Mouse (Mus musculus) hindbrain, embryonic 16.5 days (tissue): ENCODE data around the gene Pspn. TPM values are rescaled to one million over a fixed set of nuclear protein-coding genes. Genes with fewer than 3 reads are reported as not detected.
A peak's percentile ranks its signal among the peaks of the same experiment; 100 is the strongest.

Experiments
- ATAC-seq: fragments of 200-750 bp; cut with Nextera tagmentation; 2 replicates; pipeline ENCODE4 v1.8.0; 2017; ENCODE audit warnings: moderate TSS enrichment, moderate library complexity
- H3K27ac ChIP-seq: fragments of 300-500 bp; sonication (generic); 2 replicates; pipeline ENCODE4 v1.5.1; 2014; ENCODE audit warnings: low read depth, mild to moderate bottlenecking, control low read depth, low read length, moderate library complexity
- H3K27me3 ChIP-seq: fragments of 300-500 bp; sonication (generic); replicated peaks from 2 replicates; pipeline ENCODE4 v1.6.1; 2014; ENCODE audit warnings: low read length; ENCODE audit not compliant: control insufficient read depth, insufficient read depth
- H3K36me3 ChIP-seq: fragments of 300-500 bp; sonication (generic); 2 replicates; pipeline ENCODE4 v1.6.1; 2014; ENCODE audit warnings: mild to moderate bottlenecking, low read length, moderate library complexity, mixed read lengths; ENCODE audit not compliant: control insufficient read depth, insufficient read depth
- H3K4me1 ChIP-seq: fragments of 300-500 bp; sonication (generic); 2 replicates; pipeline ENCODE4 v1.6.1; 2014; ENCODE audit warnings: low read depth, low read length; ENCODE audit not compliant: control insufficient read depth, insufficient read depth
- H3K4me2 ChIP-seq: fragments of 300-500 bp; sonication (generic); 2 replicates; pipeline ENCODE4 v1.6.1; 2014; ENCODE audit warnings: mild to moderate bottlenecking, low read length, control low read depth, moderate library complexity
- H3K4me3 ChIP-seq: fragments of 300-500 bp; sonication (generic); 2 replicates; pipeline ENCODE4 v1.5.1; 2014; ENCODE audit warnings: mild to moderate bottlenecking, low read length, control low read depth, moderate library complexity
- H3K9ac ChIP-seq: fragments of 300-500 bp; sonication (generic); 2 replicates; pipeline ENCODE4 v1.6.1; 2014; ENCODE audit warnings: low read depth, mild to moderate bottlenecking, control low read depth, low read length, moderate library complexity
- H3K9me3 ChIP-seq: fragments of 300-500 bp; sonication (generic); 2 replicates; pipeline ENCODE4 v1.6.1; 2014; ENCODE audit warnings: mild to moderate bottlenecking, low read length, moderate library complexity; ENCODE audit not compliant: control insufficient read depth
- WGBS: fragments of 180-500 bp; shearing (Covaris S2); extraction: QIAGEN DNeasy Blood & Tissue Kit; methylation state at CpG from one replicate; pipeline ENCODE4 v1.1.7; 2014; 5-methylcytosine and 5-hydroxymethylcytosine counted together
- polyA plus RNA-seq: library from polyadenylated mRNA; unstranded; fragments of >200 nt; fragmentation: Nextera tagmentation; extraction: Ambion mirVana; gene quantifications from 2 replicates; pipeline ENCODE4 v1.2.1, GENCODE M21; 2015

Gene Pspn
- polyA plus RNA-seq, 1 experiment from 2014 or later: not detected

- Histone ChIP-seq H3K9ac (peak overlapping the region; percentile 39), H3K4me1 (peaks cover 19% of the 10 kb centered on the region), H3K36me3 (peaks cover 23% of the 10 kb centered on the region), H3K9me3 (no peaks in the 10 kb centered on the region), H3K27me3 (no peaks in the 10 kb centered on the region), H3K4me3 (peak overlapping the region; percentile 97), H3K4me2 (peak overlapping the region; percentile 91), H3K27ac (no peak overlapping the region)
- 53% methylated on average over 8 of the region's 8 CpGs for WGBS
- no peak for ATAC-seq
Observed at GRCm38 (mm10) chr17:57029691-57030090, 29.9 kb upstream of the Pspn start.

- Histone ChIP-seq H3K4me2 (no peak overlapping the region), H3K27me3 (no peaks in the 10 kb centered on the region), H3K4me1 (peaks cover 17% of the 10 kb centered on the region), H3K36me3 (peaks cover 44% of the 10 kb centered on the region), H3K9ac (no peak overlapping the region), H3K9me3 (no peaks in the 10 kb centered on the region), H3K27ac (no peak overlapping the region), H3K4me3 (no peak overlapping the region)
- WGBS: 91% methylated on average over 4 of the region's 4 CpGs
- ATAC-seq: no peak
Observed at GRCm38 (mm10) chr17:57027471-57027870, 27.7 kb upstream of the Pspn start.

GRCm38 (mm10) chr17:57020960-57021359, 21.1 kb upstream of the Pspn start:
- Histone ChIP-seq H3K9me3 (no peaks in the 10 kb centered on the region), H3K4me1 (no peaks in the 10 kb centered on the region), H3K27ac (no peak overlapping the region), H3K27me3 (no peaks in the 10 kb centered on the region), H3K4me2 (no peak overlapping the region), H3K9ac (no peak overlapping the region), H3K4me3 (no peak overlapping the region), H3K36me3 (peaks cover 44% of the 10 kb centered on the region)
- WGBS: 88% methylated on average over 5 of the region's 5 CpGs
- ATAC-seq: no peak

DNA sequence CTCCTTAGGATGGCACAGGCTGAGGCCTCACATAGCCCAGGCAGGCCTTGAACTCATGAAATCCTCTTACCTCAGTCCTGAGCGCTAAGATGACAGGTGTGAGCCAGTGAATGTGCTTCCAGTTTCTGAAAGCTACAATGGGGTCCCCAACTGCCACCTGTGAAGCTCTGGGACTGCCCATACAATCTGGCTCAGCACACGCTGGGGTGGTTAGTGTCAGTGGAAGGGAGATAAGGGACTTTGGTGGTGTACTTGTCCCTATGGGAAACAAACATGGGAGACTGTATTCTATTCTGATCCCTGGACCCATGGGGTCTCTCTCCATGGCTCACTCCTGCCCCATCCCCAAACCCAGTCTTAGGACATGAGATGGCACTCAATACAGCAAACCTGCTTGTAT, 19.9 kb upstream of the Pspn start:
- Histone ChIP-seq H3K4me2 (no peak overlapping the region), H3K27ac (no peak overlapping the region), H3K4me1 (no peaks in the 10 kb centered on the region), H3K9me3 (no peaks in the 10 kb centered on the region), H3K27me3 (no peaks in the 10 kb centered on the region), H3K9ac (no peak overlapping the region), H3K4me3 (no peak overlapping the region), H3K36me3 (peaks cover 36% of the 10 kb centered on the region)
- WGBS: 92% methylated on average over 2 of the region's 2 CpGs
- no peak for ATAC-seq

GRCm38 (mm10) chr17:57012245-57012795, 12.5 kb upstream of the Pspn start:
- Histone ChIP-seq H3K9ac (peak overlapping the region; percentile 84; the same call in 1 of the 2 replicates), H3K27me3 (no peaks in the 10 kb centered on the region), H3K4me2 (peak overlapping the region; percentile 76), H3K27ac (peak overlapping the region; percentile 97), H3K4me1 (peaks cover 18% of the 10 kb centered on the region), H3K36me3 (peaks cover 9% of the 10 kb centered on the region), H3K4me3 (peak overlapping the region; percentile 81), H3K9me3 (no peaks in the 10 kb centered on the region)
- WGBS: 71% methylated on average over 13 of the region's 13 CpGs
- ATAC-seq: no peak

GRCm38 (mm10) chr17:57011236-57012141, 11.7 kb upstream of the Pspn start, which contains the start of the genes Gtf2f1 and Gm17949:
Gene Gtf2f1, minus strand, starts transcription at chr17:57011288.
Gene Gm17949, plus strand, starts transcription at chr17:57011469.
- peaks cover 18% of the 10 kb centered on the region for H3K4me1 ChIP-seq
- peak within 1 kb of the TSS; percentile 97 for H3K27ac ChIP-seq
- ATAC-seq: peak; percentile 93
- H3K4me3 ChIP-seq: peak within 1 kb of the TSS; percentile 81
- H3K9ac ChIP-seq: peak within 1 kb of the TSS; percentile 84
- WGBS: under 1% methylated on average over 51 of the region's 51 CpGs
- H3K4me2 ChIP-seq: peak within 1 kb of the TSS; percentile 92
- peaks cover 18% of the 10 kb centered on the region for H3K36me3 ChIP-seq
- no peaks in the 10 kb centered on the region for H3K27me3 ChIP-seq
- H3K9me3 ChIP-seq: no peaks in the 10 kb centered on the region

- Histone ChIP-seq H3K27me3 (no peaks in the 10 kb centered on the region), H3K36me3 (peaks cover 22% of the 10 kb centered on the region), H3K27ac (peak overlapping the region; percentile 78), H3K4me2 (peak overlapping the region; percentile 92), H3K4me1 (peaks cover 18% of the 10 kb centered on the region), H3K9me3 (no peaks in the 10 kb centered on the region), H3K4me3 (peak overlapping the region; percentile 81), H3K9ac (peak overlapping the region; percentile 71)
- ATAC-seq: peak; percentile 58
- under 1% methylated on average over 19 of the region's 19 CpGs for WGBS
Observed at GRCm38 (mm10) chr17:57010911-57011235, 11.1 kb upstream of the Pspn start.

GRCm38 (mm10) chr17:57007137-57007905, 7.5 kb upstream of the Pspn start:
- H3K36me3 ChIP-seq: peaks cover 39% of the 10 kb centered on the region
- H3K4me2 ChIP-seq: no peak overlapping the region
- H3K27me3 ChIP-seq: no peaks in the 10 kb centered on the region
- no peaks in the 10 kb centered on the region for H3K9me3 ChIP-seq
- H3K9ac ChIP-seq: no peak overlapping the region
- H3K27ac ChIP-seq: no peak overlapping the region
- H3K4me1 ChIP-seq: peaks cover 15% of the 10 kb centered on the region
- no peak overlapping the region for H3K4me3 ChIP-seq
- WGBS: 91% methylated on average over 13 of the region's 13 CpGs
- ATAC-seq: no peak

DNA sequence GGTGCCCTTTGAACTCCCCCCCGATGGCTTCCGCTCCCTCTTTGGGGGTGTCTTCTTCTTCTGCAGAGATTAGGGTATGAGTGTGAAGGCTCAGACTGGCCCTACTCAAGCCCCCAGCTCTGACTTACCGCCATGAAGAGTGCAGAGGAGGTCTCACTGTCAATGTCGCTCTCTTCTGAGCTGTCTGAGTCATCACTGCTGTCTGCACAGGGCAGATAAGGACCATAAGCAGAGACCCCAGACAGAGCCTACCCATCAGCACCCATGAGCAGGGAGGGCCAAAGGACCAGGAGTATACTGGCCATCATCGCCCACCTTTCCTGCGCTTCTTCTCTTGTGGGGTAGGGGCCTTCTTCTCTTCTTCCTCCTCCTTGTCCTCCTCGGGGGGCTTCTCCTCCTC, 4.2 kb upstream of the Pspn start:
- 94% methylated on average over 7 of the region's 7 CpGs for WGBS
- Histone ChIP-seq H3K9me3 (no peaks in the 10 kb centered on the region), H3K4me3 (no peak overlapping the region), H3K36me3 (peaks cover 52% of the 10 kb centered on the region), H3K4me2 (no peak overlapping the region), H3K4me1 (no peaks in the 10 kb centered on the region), H3K27me3 (no peaks in the 10 kb centered on the region), H3K9ac (no peak overlapping the region), H3K27ac (no peak overlapping the region)
- no peak for ATAC-seq
